Mouse (Mus musculus) forebrain, embryonic 16.5 days (tissue): ENCODE measurements around the gene Itga10. TPM values are rescaled to one million over a fixed set of nuclear protein-coding genes. Genes with fewer than 3 reads are reported as not detected.

Source experiments
- ATAC-seq: fragments of 200-750 bp; cut with Nextera tagmentation; 2 replicates; pipeline ENCODE4 v1.8.0; 2017; ENCODE audit warnings: mild to moderate bottlenecking, moderate library complexity
- H3K27ac ChIP-seq: fragments of 300-500 bp; sonication (generic); 2 replicates; pipeline ENCODE4 v1.5.1; 2014; ENCODE audit warnings: low read length, control low read depth
- H3K27me3 ChIP-seq: fragments of 300-500 bp; sonication (generic); replicated peaks from 2 replicates; pipeline ENCODE4 v1.6.1; 2014; ENCODE audit warnings: low read length; ENCODE audit not compliant: control insufficient read depth, insufficient read depth
- H3K36me3 ChIP-seq: fragments of 300-500 bp; sonication (generic); 2 replicates; pipeline ENCODE4 v1.6.1; 2014; ENCODE audit not compliant: control insufficient read depth, insufficient read depth
- H3K4me1 ChIP-seq: fragments of 300-500 bp; sonication (generic); replicated peaks from 2 replicates; pipeline ENCODE4 v1.6.1; 2014; ENCODE audit warnings: low read length; ENCODE audit not compliant: control insufficient read depth, insufficient read depth
- H3K4me2 ChIP-seq: fragments of 300-500 bp; sonication (generic); 2 replicates; pipeline ENCODE4 v1.6.1; 2014; ENCODE audit warnings: mild to moderate bottlenecking, low read length, control low read depth
- H3K4me3 ChIP-seq: fragments of 300-500 bp; sonication (generic); replicated peaks from 2 replicates; pipeline ENCODE4 v1.5.1; 2014; ENCODE audit warnings: mild to moderate bottlenecking, low read length, control low read depth
- H3K9ac ChIP-seq: fragments of 300-500 bp; sonication (generic); replicated peaks from 2 replicates; pipeline ENCODE4 v1.6.1; 2014; ENCODE audit warnings: low read depth, low read length, control low read depth
- H3K9me3 ChIP-seq: fragments of 300-500 bp; sonication (generic); 2 replicates; pipeline ENCODE4 v1.6.1; 2016; ENCODE audit warnings: low read length; ENCODE audit not compliant: control insufficient read depth
- WGBS: fragments of 180-500 bp; shearing (Covaris S2); extraction: QIAGEN DNeasy Blood & Tissue Kit; methylation state at CpG from one replicate; pipeline ENCODE4 v1.1.7; 2014; 5-methylcytosine and 5-hydroxymethylcytosine counted together
- polyA plus RNA-seq: library from polyadenylated mRNA; unstranded; fragments of >200 nt; fragmentation: Nextera tagmentation; extraction: Ambion mirVana; gene quantifications from 2 replicates; pipeline ENCODE4 v1.2.1, GENCODE M21; 2015

Gene Itga10
- polyA plus RNA-seq, 1 experiment from 2014 or later, result 1.3 TPM

DNA sequence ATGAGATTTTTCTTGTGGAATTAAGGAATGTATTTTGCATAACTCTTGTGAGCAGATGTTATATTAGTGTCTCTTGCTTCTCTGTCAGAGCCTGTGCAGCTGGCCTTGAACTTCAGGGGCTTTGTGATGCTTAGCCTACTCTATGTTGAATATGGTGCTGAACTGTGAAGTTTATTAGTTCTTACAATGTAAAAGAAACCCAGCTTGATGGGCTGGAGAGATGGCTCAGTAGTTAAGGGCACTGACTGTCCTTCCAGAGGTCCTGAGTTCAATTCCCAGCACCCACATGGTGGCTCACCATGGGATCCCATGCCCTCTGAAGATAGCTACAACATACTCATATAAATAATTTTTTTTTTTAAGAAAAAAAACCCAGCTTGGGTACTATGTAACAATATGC is 13.3 kb upstream of the Itga10 start:
- no peaks in the 10 kb centered on the region for H3K9me3 ChIP-seq
- no peak for ATAC-seq
- H3K4me1 ChIP-seq, result peaks cover 32% of the 10 kb centered on the region
- H3K27me3 ChIP-seq, result no peaks in the 10 kb centered on the region
- H3K27ac ChIP-seq, result no peak overlapping the region
- no peak overlapping the region for H3K4me3 ChIP-seq
- H3K36me3 ChIP-seq, result peaks cover 2% of the 10 kb centered on the region; the same call in 1 of the 2 replicates
- H3K9ac ChIP-seq, result no peak overlapping the region
- H3K4me2 ChIP-seq, result no peak overlapping the region

DNA sequence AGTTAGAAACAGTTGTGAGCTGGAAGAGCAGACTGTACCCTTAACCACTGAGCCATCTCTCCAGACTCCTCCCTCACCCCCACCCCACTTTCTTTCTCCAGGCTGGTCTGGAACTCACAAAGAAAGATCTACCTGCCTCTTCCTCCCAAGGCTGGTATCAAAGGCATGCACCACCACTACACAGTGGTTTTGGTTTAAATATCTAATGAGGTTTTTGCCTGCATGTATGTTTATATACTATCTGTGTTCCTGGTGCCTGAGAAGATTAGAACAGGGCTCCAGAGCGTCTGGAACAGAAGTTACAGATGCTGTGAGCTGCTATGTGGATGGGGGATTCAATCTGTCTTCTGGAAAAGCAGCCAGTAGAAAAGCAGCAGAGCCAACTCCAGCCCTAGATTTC is 11.4 kb upstream of the Itga10 start:
- WGBS, result 57% methylated on average over 1 of the region's 1 CpGs
- H3K9me3 ChIP-seq, result no peaks in the 10 kb centered on the region
- H3K27me3 ChIP-seq, result no peaks in the 10 kb centered on the region
- peaks cover 31% of the 10 kb centered on the region for H3K4me1 ChIP-seq
- H3K36me3 ChIP-seq, result peaks cover 11% of the 10 kb centered on the region
- no peak overlapping the region for H3K4me3 ChIP-seq
- ATAC-seq, result no peak
- H3K4me2 ChIP-seq, result no peak overlapping the region
- H3K27ac ChIP-seq, result no peak overlapping the region
- H3K9ac ChIP-seq, result no peak overlapping the region

GRCm38 (mm10) chr3:96634928-96635879 is 10.2 kb upstream of the Itga10 start, which contains the start of the genes Pex11b and Gm42957:
Gene Pex11b (plus strand): TSS chr3:96635376.
Gene Gm42957 (plus strand): TSS chr3:96635474.
- Histone ChIP-seq H3K4me2 (peak within 1 kb of the TSS; percentile 64), H3K9me3 (no peaks in the 10 kb centered on the region), H3K36me3 (peaks cover 13% of the 10 kb centered on the region), H3K4me1 (peaks cover 30% of the 10 kb centered on the region), H3K4me3 (peak within 1 kb of the TSS; percentile 71), H3K9ac (peak within 1 kb of the TSS; percentile 90), H3K27me3 (no peaks in the 10 kb centered on the region), H3K27ac (peak within 1 kb of the TSS; percentile 90)
- WGBS, result 2% methylated on average over 55 of the region's 60 CpGs
- ATAC-seq, result peak; percentile 93

- peaks cover 26% of the 10 kb centered on the region for H3K4me1 ChIP-seq
- peaks cover 14% of the 10 kb centered on the region for H3K36me3 ChIP-seq
- peak overlapping the region; percentile 64 for H3K4me2 ChIP-seq
- H3K4me3 ChIP-seq, result peak overlapping the region; percentile 71
- H3K27ac ChIP-seq, result peak overlapping the region; percentile 90; the same call in 1 of the 2 replicates
- H3K9ac ChIP-seq, result peak overlapping the region; percentile 90
- ATAC-seq, result no peak
- no peaks in the 10 kb centered on the region for H3K27me3 ChIP-seq
- 9% methylated on average over 15 of the region's 15 CpGs for WGBS
- H3K9me3 ChIP-seq, result no peaks in the 10 kb centered on the region
Measured at GRCm38 (mm10) chr3:96635906-96636305, 9.5 kb upstream of the Itga10 start.

GRCm38 (mm10) chr3:96636448-96636847 is 8.9 kb upstream of the Itga10 start:
- Histone ChIP-seq H3K4me3 (peak overlapping the region; percentile 71), H3K4me1 (peaks cover 21% of the 10 kb centered on the region), H3K27me3 (no peaks in the 10 kb centered on the region), H3K9ac (no peak overlapping the region), H3K36me3 (peaks cover 14% of the 10 kb centered on the region), H3K27ac (no peak overlapping the region), H3K4me2 (peak overlapping the region; percentile 64), H3K9me3 (no peaks in the 10 kb centered on the region)
- WGBS, result 68% methylated on average over 11 of the region's 11 CpGs
- no peak for ATAC-seq

DNA sequence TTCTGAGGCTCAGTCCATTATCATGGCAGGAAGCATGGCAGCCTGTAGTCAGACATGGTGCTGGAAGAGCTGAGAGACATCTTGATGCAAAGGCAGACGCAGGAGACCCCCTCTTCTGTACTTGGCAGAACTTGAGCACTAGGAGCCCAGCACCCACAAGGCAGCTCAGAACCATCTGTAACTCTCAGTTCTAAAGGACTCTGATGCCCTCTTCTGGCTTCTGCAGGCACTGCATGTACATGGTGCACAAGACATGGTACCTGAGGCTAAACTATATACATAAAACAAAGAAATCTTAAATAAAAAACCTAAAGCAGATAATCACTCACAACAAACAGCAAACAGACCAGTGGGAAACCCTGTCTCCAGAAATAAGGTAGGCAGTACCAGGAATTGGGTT is 6.2 kb upstream of the Itga10 start:
- H3K4me1 ChIP-seq, result peaks cover 20% of the 10 kb centered on the region
- no peak overlapping the region for H3K4me3 ChIP-seq
- H3K27ac ChIP-seq, result no peak overlapping the region
- H3K27me3 ChIP-seq, result no peaks in the 10 kb centered on the region
- no peak for ATAC-seq
- H3K9me3 ChIP-seq, result no peaks in the 10 kb centered on the region
- WGBS, result 62% methylated on average over 1 of the region's 1 CpGs
- H3K4me2 ChIP-seq, result no peak overlapping the region
- H3K36me3 ChIP-seq, result peaks cover 13% of the 10 kb centered on the region
- H3K9ac ChIP-seq, result no peak overlapping the region

GRCm38 (mm10) chr3:96647365-96647764 is 2.0 kb downstream of the Itga10 start:
- H3K36me3 ChIP-seq, result no peaks in the 10 kb centered on the region
- H3K27me3 ChIP-seq, result no peaks in the 10 kb centered on the region
- no peak overlapping the region for H3K27ac ChIP-seq
- no peak overlapping the region for H3K9ac ChIP-seq
- H3K4me1 ChIP-seq, result no peaks in the 10 kb centered on the region
- no peak overlapping the region for H3K4me2 ChIP-seq
- 87% methylated on average over 3 of the region's 3 CpGs for WGBS
- no peaks in the 10 kb centered on the region for H3K9me3 ChIP-seq
- H3K4me3 ChIP-seq, result no peak overlapping the region
- ATAC-seq, result no peak

- Histone ChIP-seq H3K4me1 (peaks cover 12% of the 10 kb centered on the region), H3K27ac (no peak overlapping the region), H3K27me3 (no peaks in the 10 kb centered on the region), H3K9ac (no peak overlapping the region), H3K9me3 (no peaks in the 10 kb centered on the region), H3K36me3 (no peaks in the 10 kb centered on the region), H3K4me2 (no peak overlapping the region), H3K4me3 (no peak overlapping the region)
- WGBS, result 79% methylated on average over 2 of the region's 2 CpGs
- ATAC-seq, result no peak
Measured at GRCm38 (mm10) chr3:96660901-96661300, 15.5 kb downstream of the Itga10 start.

GRCm38 (mm10) chr3:96662731-96663316 is 17.4 kb downstream of the Itga10 start:
- peak overlapping the region; percentile 39 for H3K4me3 ChIP-seq
- H3K4me1 ChIP-seq, result peaks cover 12% of the 10 kb centered on the region
- no peaks in the 10 kb centered on the region for H3K36me3 ChIP-seq
- no peaks in the 10 kb centered on the region for H3K27me3 ChIP-seq
- peak overlapping the region; percentile 8 for H3K27ac ChIP-seq
- no peaks in the 10 kb centered on the region for H3K9me3 ChIP-seq
- WGBS, result 34% methylated on average over 8 of the region's 8 CpGs
- ATAC-seq, result peak; percentile 28
- H3K4me2 ChIP-seq, result peak overlapping the region; percentile 59
- H3K9ac ChIP-seq, result peak overlapping the region; percentile 43
